Mouse (Mus musculus) T-cell, adult 2 months (primary cell): ENCODE results near the gene Mthfd1.

Experiments
- DNase-seq: peaks from one replicate; pipeline ENCODE4 v3.0.0; 2022; ENCODE audit warnings: low spot score

Gene Mthfd1

DNA sequence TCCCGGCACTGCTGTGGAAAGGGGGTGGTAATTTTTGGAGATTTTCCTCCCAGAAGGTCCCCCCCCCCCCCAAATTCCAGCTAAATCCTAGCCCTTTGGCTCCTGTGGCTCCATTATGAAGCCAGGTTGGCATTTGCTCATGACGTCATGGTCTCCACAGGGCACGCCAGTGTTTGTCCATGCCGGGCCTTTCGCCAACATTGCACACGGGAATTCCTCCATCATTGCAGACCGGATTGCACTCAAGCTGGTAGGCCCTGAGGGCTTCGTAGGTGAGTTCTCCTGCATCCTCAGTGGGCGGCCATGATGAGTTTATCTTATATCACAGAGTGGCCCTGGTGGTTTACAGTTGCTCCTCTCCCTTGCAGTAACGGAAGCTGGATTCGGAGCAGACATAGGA lies 48.4 kb downstream of the Mthfd1 start:
- DNase-seq: no peak

DNA sequence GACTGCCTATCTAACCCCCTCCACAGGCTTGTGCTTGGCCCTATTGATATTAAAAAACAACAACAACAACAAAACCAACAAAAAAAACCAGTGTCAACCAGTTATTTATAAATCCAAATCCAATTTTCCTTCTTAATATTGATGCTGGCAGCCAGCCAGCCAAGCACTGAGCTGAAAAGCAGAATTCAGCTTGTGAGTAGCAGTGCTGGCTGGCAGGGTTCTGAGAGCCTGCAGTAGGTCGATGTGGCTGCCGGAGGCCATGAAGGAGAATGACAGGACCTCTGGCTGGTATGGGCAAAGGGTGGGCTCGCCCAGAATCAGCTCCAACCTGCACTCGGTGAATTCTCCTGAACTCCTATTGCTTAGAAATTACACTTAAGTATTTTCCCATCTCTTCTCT lies 49.1 kb downstream of the Mthfd1 start:
- DNase-seq: no peak

DNA sequence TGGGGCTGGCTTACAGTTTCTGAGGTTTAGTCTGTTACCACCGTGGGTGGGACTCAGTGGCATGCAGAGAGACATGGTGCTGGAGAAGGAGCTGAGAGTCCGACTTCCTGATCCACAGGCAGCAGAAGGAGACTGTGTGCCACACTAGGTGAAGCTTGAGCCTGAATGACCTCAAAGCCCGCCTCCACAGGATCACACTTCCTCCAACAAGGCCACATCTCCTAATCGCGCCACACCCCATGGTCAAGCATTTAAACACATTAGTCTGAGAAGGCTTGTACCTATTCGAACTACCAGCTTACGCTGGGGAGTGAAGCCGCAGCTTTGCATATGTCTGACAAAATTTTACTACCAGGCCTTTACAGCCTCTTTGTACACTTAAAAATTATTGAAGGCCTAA lies 50.0 kb downstream of the Mthfd1 start:
- DNase-seq: no peak

DNA sequence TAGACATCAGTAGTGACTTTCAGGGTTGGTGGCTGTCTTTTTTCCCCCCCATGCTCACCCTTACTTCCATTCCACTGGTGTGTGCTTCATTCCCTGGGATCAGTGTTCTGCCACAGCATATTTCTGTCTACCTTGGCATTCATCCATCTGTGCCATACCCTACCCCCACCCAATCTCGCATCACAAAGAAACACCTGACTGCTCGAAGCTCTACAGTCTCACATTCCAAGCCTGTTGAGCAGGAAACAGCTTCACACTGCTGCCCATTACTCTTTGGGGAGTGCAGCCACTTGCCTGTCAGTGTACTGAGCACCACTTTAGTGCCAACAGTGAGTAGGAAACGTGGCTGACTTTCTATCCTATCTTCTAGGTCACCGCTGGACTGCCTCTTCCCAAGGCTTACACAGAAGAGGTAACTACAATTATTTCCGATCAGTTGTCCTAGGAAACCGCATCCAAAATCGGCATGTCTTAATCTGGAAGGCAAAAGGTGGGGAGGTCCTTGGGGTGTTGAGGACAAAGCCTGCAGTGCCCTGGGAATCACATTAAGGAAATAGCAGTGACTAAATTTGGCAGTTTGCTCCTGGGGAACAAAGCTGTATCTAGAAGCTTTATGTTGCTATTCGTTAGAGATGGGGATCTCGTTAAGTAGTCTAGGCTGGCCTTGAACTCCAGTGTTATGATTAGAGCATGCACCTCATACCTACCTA lies 51.9 kb downstream of the Mthfd1 start:
- no peak for DNase-seq

DNA sequence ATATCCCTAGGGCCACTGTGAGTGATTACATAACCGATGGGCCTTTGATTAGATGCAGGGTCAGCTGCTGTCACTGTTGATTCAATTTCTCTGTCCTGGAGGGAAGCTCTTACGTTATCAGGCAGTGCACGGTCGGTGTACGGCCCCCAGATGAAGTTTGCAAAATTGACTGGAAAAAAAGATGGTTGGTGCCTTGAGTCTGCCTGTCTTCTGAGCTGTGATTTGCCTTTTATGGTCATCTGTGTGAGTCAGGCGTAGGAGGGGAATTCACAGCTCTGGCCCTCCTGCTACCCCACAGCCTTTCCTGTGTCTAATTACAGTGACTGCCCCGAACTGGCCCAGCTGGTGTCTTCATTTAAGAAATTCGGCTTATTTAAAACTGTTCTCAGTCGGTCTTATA lies 52.9 kb downstream of the Mthfd1 start:
- DNase-seq: no peak

DNA sequence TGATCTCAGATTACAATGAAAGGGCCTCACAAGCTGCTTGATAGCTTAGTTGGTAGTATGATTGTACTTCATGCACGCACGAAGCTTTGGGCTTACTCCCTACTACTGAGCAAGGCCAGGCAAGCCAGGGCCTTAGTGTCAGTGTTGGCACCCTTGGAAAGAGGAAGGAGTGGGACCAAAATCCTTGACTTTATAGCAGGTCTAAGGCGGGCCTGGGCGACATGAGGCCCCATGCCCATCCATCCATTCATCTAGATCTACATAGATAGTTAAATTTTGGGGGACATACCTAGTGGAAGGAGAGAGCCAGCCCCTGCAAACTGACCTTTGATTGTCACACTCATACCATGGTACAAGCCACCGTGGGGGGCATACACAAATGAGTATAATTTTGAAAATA lies 53.3 kb downstream of the Mthfd1 start:
- no peak for DNase-seq

DNA sequence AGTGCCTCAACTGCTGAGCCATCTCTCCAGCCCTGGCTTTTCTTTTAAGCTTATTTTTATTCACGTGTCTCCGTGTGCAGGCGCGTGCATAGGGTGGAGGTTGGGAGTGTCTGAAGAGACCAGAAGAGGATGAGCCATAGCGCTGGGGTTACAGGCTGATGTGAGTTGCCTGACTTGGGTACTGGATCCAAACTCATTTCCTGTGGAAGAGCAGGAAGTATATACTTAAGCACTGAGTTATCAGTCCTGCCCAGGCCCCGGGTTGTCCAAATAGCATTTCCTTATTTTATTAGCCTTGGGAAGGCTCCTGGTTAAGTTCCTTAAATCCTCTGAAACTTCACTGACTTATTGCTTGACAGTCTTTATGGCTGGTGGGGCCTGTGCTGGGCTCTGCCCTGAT lies 54.9 kb downstream of the Mthfd1 start:
- no peak for DNase-seq

DNA sequence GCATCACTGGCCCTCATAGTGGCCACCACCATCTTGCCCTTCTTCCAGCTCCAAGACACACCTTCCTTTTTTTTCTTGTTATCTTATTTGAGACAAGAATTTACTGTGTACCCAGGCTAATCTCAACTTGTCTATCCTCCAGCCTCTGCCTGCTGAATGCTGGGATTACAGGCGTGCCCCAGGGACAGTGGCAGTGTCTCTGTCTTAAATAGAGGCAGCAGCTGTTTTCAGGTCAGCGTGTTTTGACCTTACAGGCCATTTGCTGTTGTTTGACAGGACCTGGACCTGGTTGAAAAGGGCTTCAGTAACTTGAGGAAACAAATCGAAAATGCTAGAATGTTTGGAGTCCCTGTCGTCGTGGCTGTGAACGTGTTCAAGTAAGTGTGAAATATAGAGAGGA lies 55.5 kb downstream of the Mthfd1 start:
- DNase-seq: no peak

DNA sequence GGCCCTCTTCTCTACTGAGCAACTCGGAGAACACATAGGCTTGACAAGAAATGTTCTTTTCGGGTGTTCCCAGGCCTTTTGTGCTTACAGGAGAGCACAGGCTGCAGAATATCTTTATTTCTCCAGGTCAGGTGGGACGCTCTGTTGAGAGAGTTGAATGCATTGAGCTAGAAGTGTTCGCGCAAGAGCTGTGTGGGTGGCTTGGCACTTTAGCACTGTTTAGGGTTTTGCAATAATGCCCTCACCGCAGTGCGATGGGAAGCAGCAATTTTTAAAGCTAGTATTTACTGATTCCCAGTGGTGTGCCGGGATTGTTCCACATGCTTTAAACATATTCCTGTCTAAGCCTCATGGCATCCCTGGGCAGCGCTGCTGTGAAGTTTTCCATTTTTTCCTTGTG lies 56.1 kb downstream of the Mthfd1 start:
- DNase-seq: no peak

DNA sequence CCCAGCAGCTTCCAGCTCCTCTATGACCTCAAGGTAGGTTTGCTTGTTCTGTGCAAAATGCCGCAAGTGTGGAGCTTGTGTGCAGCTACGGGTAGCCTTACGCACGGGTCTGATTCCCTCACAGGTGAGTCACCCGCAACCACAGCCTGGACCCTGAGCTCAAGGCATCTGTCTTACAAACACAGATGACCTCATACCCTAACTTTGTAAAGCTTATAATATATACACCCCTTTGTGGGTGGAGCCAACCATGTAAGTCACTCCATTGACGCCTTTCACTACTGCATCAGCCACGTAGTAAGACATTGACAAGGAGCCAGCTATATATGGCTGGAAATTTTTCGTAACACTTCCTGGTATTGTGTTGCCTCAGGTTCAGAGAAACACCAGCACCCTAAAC lies 56.9 kb downstream of the Mthfd1 start:
- DNase-seq: no peak

DNA sequence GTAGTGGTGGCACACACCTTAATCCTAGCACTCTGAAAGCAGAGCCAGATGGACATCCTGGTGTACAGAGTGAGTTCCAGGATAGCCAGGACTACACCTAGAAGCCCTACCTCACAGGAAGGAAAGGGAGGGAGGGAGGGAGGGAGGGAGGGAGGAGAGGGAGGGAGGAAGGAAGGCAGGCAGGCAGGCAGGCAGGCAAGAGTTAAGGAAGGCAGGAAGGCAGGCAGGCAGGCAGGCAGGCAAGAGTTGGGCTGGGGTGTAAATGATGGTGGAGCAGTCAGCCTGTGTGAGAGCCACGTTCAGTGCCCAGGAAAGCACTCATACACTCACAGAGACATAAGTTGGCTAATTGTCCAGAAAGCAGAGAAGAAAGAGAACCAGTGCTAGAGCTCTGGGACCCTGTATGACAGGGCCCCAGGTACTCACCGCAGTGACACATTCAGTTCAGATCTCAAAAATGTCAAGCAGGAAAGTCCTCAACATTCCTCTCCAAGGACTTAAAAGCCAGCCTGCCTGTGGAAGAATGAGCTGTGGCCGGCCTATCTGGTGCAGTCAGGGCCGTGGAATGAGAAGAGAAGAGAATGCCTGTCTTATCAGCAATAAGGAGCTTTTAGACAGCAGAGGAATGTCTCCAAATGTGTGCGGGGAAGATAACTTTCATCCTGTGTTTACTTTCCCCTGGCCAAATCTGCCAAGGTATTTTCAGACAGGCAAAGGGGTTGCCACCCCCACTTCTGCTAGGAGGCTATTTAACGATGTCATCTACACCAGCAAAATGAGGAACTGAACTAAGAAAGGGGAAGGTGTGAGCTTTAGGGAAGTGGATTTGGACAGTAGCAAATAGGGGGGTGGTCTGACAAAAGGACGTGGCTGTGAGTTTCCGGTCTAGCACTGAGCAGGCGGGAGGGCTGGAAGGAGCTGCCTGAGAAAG lies 63.4 kb downstream of the Mthfd1 start:
- no peak for DNase-seq

DNA sequence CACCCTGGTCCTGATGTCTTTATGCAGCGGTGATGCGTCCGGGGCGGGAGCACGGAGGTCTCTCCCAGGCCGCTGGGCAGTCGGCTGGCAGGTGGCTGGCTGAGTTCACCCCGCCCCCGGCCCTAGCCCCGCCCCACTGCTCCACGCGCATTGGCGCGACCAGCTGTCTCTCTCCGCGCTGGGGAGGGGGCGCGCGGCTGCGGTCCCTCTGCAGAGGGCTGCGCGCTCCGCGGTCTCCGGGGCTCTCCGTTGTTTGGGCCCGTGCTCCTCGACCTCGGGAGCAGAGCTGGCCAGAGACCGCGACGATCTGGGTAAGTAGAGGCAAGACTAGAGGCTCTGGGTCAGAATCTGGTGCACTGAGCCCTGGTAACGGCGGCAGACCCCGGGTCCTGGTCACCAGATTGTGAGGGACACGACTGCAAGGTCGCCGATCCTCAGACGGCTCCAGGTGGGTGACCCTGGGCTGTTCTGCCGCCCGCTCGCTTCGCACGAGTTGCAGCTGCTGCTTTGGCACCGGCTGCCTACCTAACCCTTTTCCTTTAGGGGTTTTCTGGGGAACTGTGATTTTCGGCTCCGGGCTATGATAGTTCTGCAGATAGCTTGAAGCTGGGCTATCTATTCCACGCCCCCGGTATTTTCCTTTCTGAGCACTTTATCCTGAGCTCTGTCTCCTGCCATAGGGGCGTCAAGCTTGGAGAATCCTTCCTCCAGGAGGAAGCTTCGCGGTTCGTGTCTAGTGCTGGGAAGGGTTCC lies 69.8 kb downstream of the Mthfd1 start, which contains the start of gene Akap5:
Akap5 (plus strand) TSS at position 213 of the 753 bp plus-strand sequence.
- no peak for DNase-seq

DNA sequence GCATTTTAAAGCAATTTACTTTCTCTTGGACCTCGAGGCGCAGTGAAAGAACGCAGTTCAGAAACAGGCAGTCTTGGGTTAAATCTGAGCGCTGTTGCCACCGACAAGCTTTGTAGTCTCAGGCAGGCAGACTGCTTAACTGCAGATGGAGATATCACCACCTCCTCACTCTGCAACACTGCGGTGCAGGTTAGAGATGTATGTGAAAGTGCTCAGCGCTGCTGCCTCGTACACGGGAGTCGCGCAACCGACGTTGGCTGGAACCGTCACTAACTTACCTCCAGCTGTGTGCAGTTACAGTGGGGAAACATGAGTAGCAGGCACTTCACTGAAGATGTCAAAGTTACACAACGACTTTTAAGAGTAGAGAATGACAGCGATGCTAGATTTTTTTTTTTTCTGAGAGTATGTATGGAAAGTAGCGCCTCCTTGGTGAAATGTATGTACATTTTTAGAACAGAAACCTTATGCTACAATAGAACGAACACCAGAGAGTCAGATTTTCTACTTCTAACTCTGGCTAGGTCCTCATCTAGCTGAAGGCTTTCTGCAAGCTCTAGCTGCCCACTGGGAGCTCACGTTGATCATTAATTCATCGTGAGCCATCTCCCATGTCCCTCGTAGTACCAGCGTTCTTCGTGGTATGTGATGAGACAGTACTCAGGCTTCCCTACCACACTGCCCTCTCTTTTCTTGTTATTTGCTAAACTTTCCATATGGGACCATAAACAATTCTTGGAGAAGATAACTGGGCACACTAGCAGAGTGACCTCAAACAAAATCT lies 71.5 kb downstream of the Mthfd1 start:
- DNase-seq: no peak

DNA sequence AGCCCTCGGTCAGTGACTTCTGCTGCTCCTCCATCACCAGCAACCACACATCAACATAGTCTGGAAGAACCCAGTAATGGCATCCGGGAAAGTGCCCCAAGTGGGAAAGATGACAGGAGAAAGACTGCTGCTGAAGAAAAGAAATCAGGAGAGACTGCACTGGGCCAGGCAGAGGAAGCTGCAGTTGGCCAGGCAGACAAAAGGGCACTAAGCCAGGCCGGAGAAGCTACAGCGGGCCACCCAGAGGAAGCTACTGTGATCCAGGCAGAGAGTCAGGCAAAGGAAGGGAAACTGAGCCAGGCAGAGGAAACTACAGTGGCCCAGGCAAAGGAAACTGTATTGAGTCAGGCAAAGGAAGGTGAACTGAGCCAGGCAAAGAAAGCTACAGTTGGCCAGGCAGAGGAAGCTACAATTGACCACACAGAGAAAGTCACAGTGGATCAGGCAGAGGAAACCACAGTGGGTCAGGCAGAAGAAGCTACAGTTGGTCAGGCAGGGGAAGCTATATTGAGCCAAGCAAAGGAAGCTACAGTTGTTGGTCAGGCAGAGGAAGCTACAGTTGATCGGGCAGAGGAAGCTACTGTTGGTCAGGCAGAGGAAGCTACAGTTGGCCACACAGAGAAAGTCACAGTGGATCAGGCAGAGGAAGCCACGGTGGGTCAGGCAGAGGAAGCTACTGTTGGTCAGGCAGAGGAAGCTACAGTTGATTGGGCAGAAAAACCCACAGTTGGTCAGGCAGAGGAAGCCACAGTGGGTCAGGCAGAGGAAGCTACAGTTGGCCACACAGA lies 73.7 kb downstream of the Mthfd1 start:
- no peak for DNase-seq

DNA sequence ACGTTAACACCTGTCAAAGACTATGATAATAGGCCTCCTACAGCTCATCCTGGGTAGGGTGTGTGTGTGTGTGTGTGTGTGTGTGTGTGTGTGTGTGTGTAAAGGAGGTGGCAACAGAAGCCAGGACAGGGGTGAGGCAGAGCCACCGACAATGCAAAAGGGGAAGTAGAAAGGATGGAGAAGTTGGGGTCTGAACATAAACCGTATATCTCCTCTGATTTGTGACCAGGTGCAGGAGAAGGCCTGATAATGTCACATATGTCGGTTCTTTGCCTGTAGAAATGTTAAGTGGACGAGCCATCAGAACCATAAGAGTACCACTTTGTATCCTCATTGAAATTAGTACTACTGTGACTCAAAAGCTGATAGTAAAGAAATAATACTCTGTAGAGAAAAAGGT lies 78.6 kb downstream of the Mthfd1 start:
- DNase-seq: no peak

DNA sequence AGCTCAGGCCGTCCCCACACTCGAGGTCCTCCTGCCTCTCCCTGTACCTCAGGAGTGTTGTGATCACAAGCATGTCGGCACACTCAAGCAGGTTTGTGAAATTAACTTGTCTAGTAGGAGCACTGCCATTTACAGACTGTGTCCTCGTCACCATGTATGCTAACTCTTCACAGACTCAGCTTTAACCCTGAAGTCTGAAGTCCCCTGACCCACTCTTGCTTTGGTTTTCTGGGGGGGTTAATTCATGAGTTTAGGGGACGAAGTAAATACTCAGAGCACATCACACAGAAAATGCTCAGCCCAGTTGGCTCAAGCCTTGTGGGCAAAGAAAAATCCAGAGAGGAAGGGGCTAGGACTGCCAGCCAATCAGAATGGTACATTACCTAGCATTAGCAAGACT lies 80.5 kb downstream of the Mthfd1 start:
- no peak for DNase-seq

DNA sequence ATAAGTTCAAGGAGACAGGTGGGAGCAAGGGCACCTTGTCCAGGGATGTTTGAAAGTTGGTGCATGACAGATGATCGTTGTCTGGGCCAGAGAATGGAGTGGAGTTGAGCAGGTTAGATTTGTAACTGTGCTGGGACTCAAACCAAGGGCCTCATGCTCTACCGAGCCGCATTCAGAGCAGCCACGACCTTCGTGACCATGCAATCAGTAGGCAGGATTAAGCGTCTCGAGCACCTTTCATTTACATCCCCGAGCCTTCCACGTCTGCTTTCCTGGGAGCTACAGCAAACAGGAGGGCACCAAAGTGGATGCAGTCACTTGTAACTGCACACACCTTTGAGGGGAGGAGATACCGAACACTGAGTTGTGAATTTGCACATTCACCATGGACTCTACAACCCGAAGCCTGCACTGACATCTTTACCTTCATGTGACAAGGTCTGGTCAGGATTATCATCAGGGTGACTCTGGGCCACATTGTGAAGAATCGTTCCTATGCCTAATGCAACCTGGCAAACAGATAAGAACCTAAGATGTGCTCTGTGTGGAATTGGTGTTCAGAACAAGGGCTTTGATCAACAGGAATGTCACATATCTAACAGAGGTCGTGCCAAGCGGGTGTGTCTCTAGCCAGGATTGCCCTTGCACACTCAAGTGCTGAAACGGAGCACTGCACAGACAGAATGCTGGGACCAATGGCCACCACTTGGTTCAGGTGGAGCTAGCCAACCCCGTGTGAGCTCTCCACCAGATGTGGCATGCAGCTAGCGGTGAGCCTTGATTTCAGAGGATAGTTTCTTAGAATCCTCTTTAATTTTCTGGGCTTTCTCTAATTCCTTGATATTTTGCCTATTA lies 81.2 kb downstream of the Mthfd1 start:
- DNase-seq: no peak

DNA sequence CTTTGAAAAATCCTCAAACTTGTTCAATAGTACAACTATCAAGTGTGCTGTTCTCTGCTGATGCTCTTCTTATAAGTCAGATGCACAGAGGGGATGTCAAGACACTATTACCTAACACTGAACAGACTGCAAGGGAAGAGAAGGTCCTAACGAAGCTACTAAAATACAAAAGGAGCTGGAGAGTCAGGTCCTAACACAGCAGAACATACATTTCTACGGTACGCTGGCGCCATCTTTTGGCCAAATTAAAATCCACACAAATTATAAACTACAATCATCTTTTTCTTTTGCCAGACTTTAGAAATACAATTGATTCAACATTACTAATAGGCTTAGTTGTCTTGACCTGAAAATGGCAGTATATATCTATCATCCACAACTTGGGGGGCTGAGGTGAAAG lies 86.0 kb downstream of the Mthfd1 start:
- DNase-seq: peak; percentile 53

DNA sequence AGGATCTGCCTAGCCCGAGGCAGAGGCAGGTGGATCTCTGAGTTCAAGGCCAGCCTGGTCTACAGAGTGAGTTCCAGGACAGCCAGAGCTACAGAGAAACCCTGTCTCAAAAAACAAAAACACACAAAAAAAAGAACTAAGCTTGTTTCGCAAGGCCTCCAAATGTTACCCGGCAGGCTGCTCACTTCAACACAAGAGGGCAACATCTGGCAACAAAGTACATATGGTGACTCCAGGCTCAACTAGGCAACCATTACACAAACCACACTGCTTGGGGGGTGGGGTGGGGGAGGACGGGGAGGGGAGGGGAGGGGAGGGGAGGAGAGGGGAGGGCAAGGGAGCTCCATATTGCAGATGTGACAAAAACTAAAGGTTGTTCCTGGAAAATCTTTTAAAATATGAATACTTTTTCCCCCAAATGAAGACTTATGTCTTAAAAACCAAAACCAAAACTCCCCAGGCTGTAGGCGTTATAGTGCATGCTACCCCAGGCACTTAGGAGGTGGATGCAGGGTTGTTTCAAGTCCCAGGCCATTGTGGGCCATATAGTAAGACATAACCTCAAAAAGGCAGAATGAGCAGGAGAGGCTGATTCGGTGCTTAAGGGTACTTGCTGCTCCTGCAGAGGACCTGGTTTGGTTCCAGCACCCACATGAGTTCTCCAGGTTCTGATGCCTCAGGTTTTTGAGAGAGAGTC lies 90.8 kb downstream of the Mthfd1 start:
- DNase-seq: peak; percentile 57
